Mouse (Mus musculus): ENCODE measurements around the gene Crocc.

- no peak for TF ChIP-seq CTCF (IDR thresholded peaks at IDR 0.05; ENCODE audit: borderline replicate concordance, extremely low read depth, insufficient read depth, insufficient read length)
- no peak for TF ChIP-seq POLR2A (IDR thresholded peaks at IDR 0.05; ENCODE audit: borderline replicate concordance, extremely low read depth, insufficient read depth, insufficient read length, poor library complexity, severe bottlenecking)
Observed at GRCm38 (mm10) chr4:141096710-141097109, 36.4 kb upstream of the Crocc start.

Measured in brain, embryonic 14.5 days (tissue).